Mouse (Mus musculus): ENCODE measurements at regions not wholly inside any gene's neighbourhood (a gene's known extent, or its start where the extent isn't known, plus 50 kb on each side); places are given as distances from the start of the nearest gene placed in this dataset.
"Not testable (repeated sequence)": the region's sequence is repeated elsewhere in the genome, so short reads cannot be mapped to it uniquely, and the experiment has no call there.

GRCm38 (mm10) chr1:161663351-161663750, 124.9 kb downstream of the Fasl start:
- ATAC-seq (replicated peaks in 1 of 2; ENCODE audit: insufficient read depth in 1 of 2, low FRiP score in 2 of 2, low TSS enrichment in 1 of 2, low read depth in 1 of 2, poor library complexity in 2 of 2, severe bottlenecking in 2 of 2): no peak

- ATAC-seq (replicated peaks in 1 of 2; ENCODE audit: insufficient read depth in 1 of 2, low FRiP score in 2 of 2, low TSS enrichment in 1 of 2, low read depth in 1 of 2, poor library complexity in 2 of 2, severe bottlenecking in 2 of 2): no peak
Observed at GRCm38 (mm10) chr1:161662241-161662640, 126.1 kb downstream of the Fasl start.

- ATAC-seq (replicated peaks in 1 of 2; ENCODE audit: insufficient read depth in 1 of 2, low FRiP score in 2 of 2, low TSS enrichment in 1 of 2, low read depth in 1 of 2, poor library complexity in 2 of 2, severe bottlenecking in 2 of 2): no peak
Observed at GRCm38 (mm10) chr1:161657511-161657910, 130.8 kb downstream of the Fasl start.

GRCm38 (mm10) chr1:161649387-161649786, 138.9 kb downstream of the Fasl start:
- no peak for ATAC-seq (replicated peaks in 1 of 2; ENCODE audit: insufficient read depth in 1 of 2, low FRiP score in 2 of 2, low TSS enrichment in 1 of 2, low read depth in 1 of 2, poor library complexity in 2 of 2, severe bottlenecking in 2 of 2)

- ATAC-seq (replicated peaks in 1 of 2; ENCODE audit: insufficient read depth in 1 of 2, low FRiP score in 2 of 2, low TSS enrichment in 1 of 2, low read depth in 1 of 2, poor library complexity in 2 of 2, severe bottlenecking in 2 of 2): no peak
Observed at GRCm38 (mm10) chr1:161632098-161632497, 137.6 kb downstream of the Tnfsf18 start.

GRCm38 (mm10) chr1:161621291-161621690, 126.8 kb downstream of the Tnfsf18 start:
- no peak for ATAC-seq (replicated peaks in 1 of 2; ENCODE audit: insufficient read depth in 1 of 2, low FRiP score in 2 of 2, low TSS enrichment in 1 of 2, low read depth in 1 of 2, poor library complexity in 2 of 2, severe bottlenecking in 2 of 2)

- ATAC-seq (replicated peaks in 1 of 2; ENCODE audit: insufficient read depth in 1 of 2, low FRiP score in 2 of 2, low TSS enrichment in 1 of 2, low read depth in 1 of 2, poor library complexity in 2 of 2, severe bottlenecking in 2 of 2): not testable (repeated sequence)
Observed at GRCm38 (mm10) chr1:161614091-161614490, 119.6 kb downstream of the Tnfsf18 start.

- not testable (repeated sequence) for ATAC-seq (replicated peaks in 1 of 2; ENCODE audit: insufficient read depth in 1 of 2, low FRiP score in 2 of 2, low TSS enrichment in 1 of 2, low read depth in 1 of 2, poor library complexity in 2 of 2, severe bottlenecking in 2 of 2)
Observed at GRCm38 (mm10) chr1:161613658-161614057, 119.2 kb downstream of the Tnfsf18 start.

- ATAC-seq (replicated peaks in 1 of 2; ENCODE audit: insufficient read depth in 1 of 2, low FRiP score in 2 of 2, low TSS enrichment in 1 of 2, low read depth in 1 of 2, poor library complexity in 2 of 2, severe bottlenecking in 2 of 2): no peak
Observed at GRCm38 (mm10) chr1:161607446-161607845, 113.0 kb downstream of the Tnfsf18 start.

- ATAC-seq (replicated peaks in 1 of 2; ENCODE audit: insufficient read depth in 1 of 2, low FRiP score in 2 of 2, low TSS enrichment in 1 of 2, low read depth in 1 of 2, poor library complexity in 2 of 2, severe bottlenecking in 2 of 2): no peak
Observed at GRCm38 (mm10) chr1:161602150-161602549, 107.7 kb downstream of the Tnfsf18 start.

GRCm38 (mm10) chr1:161601167-161601566, 106.7 kb downstream of the Tnfsf18 start:
- no peak for ATAC-seq (replicated peaks in 1 of 2; ENCODE audit: insufficient read depth in 1 of 2, low FRiP score in 2 of 2, low TSS enrichment in 1 of 2, low read depth in 1 of 2, poor library complexity in 2 of 2, severe bottlenecking in 2 of 2)

GRCm38 (mm10) chr1:161598167-161598566, 103.7 kb downstream of the Tnfsf18 start:
- no peak for ATAC-seq (replicated peaks in 1 of 2; ENCODE audit: insufficient read depth in 1 of 2, low FRiP score in 2 of 2, low TSS enrichment in 1 of 2, low read depth in 1 of 2, poor library complexity in 2 of 2, severe bottlenecking in 2 of 2)

- ATAC-seq (replicated peaks in 1 of 2; ENCODE audit: insufficient read depth in 1 of 2, low FRiP score in 2 of 2, low TSS enrichment in 1 of 2, low read depth in 1 of 2, poor library complexity in 2 of 2, severe bottlenecking in 2 of 2): no peak
Observed at GRCm38 (mm10) chr1:161576530-161576929, 82.1 kb downstream of the Tnfsf18 start.

- ATAC-seq (replicated peaks in 1 of 2; ENCODE audit: insufficient read depth in 1 of 2, low FRiP score in 2 of 2, low TSS enrichment in 1 of 2, low read depth in 1 of 2, poor library complexity in 2 of 2, severe bottlenecking in 2 of 2): no peak
Observed at GRCm38 (mm10) chr1:161575939-161576338, 81.5 kb downstream of the Tnfsf18 start.

- no peak for ATAC-seq (replicated peaks in 1 of 2; ENCODE audit: insufficient read depth in 1 of 2, low FRiP score in 2 of 2, low TSS enrichment in 1 of 2, low read depth in 1 of 2, poor library complexity in 2 of 2, severe bottlenecking in 2 of 2)
Observed at GRCm38 (mm10) chr1:161575171-161575570, 80.7 kb downstream of the Tnfsf18 start.

GRCm38 (mm10) chr1:161570762-161571161, 76.3 kb downstream of the Tnfsf18 start:
- ATAC-seq (replicated peaks in 1 of 2; ENCODE audit: insufficient read depth in 1 of 2, low FRiP score in 2 of 2, low TSS enrichment in 1 of 2, low read depth in 1 of 2, poor library complexity in 2 of 2, severe bottlenecking in 2 of 2): no peak

GRCm38 (mm10) chr1:161567826-161568225, 73.4 kb downstream of the Tnfsf18 start:
- ATAC-seq (replicated peaks in 1 of 2; ENCODE audit: insufficient read depth in 1 of 2, low FRiP score in 2 of 2, low TSS enrichment in 1 of 2, low read depth in 1 of 2, poor library complexity in 2 of 2, severe bottlenecking in 2 of 2): no peak

- ATAC-seq (replicated peaks in 1 of 2; ENCODE audit: insufficient read depth in 1 of 2, low FRiP score in 2 of 2, low TSS enrichment in 1 of 2, low read depth in 1 of 2, poor library complexity in 2 of 2, severe bottlenecking in 2 of 2): no peak
Observed at GRCm38 (mm10) chr1:161560368-161560767, 65.9 kb downstream of the Tnfsf18 start.
